Mouse (Mus musculus) hindbrain, postnatal 0 days (tissue): ENCODE data around the gene Atrnl1. TPM values are rescaled to one million over a fixed set of nuclear protein-coding genes. Genes with fewer than 3 reads are reported as not detected.
A peak's percentile ranks its signal among the peaks of the same experiment; 100 is the strongest.
"Not testable (repeated sequence)": the region's sequence is repeated elsewhere in the genome, so short reads cannot be mapped to it uniquely, and the experiment has no call there.

Experiments used
- ATAC-seq: fragments of 200-750 bp; cut with Nextera tagmentation; 2 replicates; pipeline ENCODE4 v1.8.0; 2017; ENCODE audit warnings: mild to moderate bottlenecking, moderate TSS enrichment, moderate library complexity
- DNase-seq: peaks from one replicate; pipeline ENCODE4 v3.0.0-alpha.2; 2015; ENCODE audit warnings: low spot score
- H3K27ac ChIP-seq: fragments of 300-500 bp; sonication (generic); 2 replicates; pipeline ENCODE4 v1.5.1; 2014; ENCODE audit warnings: mild to moderate bottlenecking
- H3K27me3 ChIP-seq: fragments of 300-500 bp; sonication (generic); 2 replicates; pipeline ENCODE4 v1.6.1; 2014; ENCODE audit warnings: low read length, mixed read lengths; ENCODE audit not compliant: insufficient read depth
- H3K36me3 ChIP-seq: fragments of 300-500 bp; sonication (generic); 2 replicates; pipeline ENCODE4 v1.6.1; 2014; ENCODE audit warnings: low read length, mixed read lengths; ENCODE audit not compliant: insufficient read depth
- H3K4me1 ChIP-seq: fragments of 300-500 bp; sonication (generic); 2 replicates; pipeline ENCODE4 v1.6.1; 2014; ENCODE audit warnings: antibody characterized with exemption, low read length, mixed read lengths; ENCODE audit not compliant: insufficient read depth
- H3K4me2 ChIP-seq: fragments of 300-500 bp; sonication (generic); 2 replicates; pipeline ENCODE4 v1.6.1; 2014; ENCODE audit warnings: low read depth, mild to moderate bottlenecking, low read length, moderate library complexity, mixed read lengths
- H3K4me3 ChIP-seq: fragments of 300-500 bp; sonication (generic); 2 replicates; pipeline ENCODE4 v1.5.1; 2014; ENCODE audit warnings: low read length
- H3K9ac ChIP-seq: fragments of 300-500 bp; sonication (generic); replicated peaks from 2 replicates; pipeline ENCODE4 v1.6.1; 2014; ENCODE audit warnings: mild to moderate bottlenecking, low read length, moderate library complexity, mixed read lengths
- H3K9me3 ChIP-seq: fragments of 300-500 bp; sonication (generic); 2 replicates; pipeline ENCODE4 v1.6.1; 2016; ENCODE audit warnings: low read length, mixed read lengths
- CTCF ChIP-seq: IDR thresholded peaks from 2 replicates; pipeline ENCODE4 v1.5.1; 2016; ENCODE audit warnings: antibody characterized with exemption, control low read depth, low read depth
- WGBS: fragments of 180-500 bp; shearing (Covaris S2); extraction: QIAGEN DNeasy Blood & Tissue Kit; methylation state at CpG from one replicate; pipeline ENCODE4 v1.1.7; 2014; 5-methylcytosine and 5-hydroxymethylcytosine counted together
- polyA plus RNA-seq: library from polyadenylated mRNA; unstranded; fragments of >200 nt; fragmentation: Nextera tagmentation; extraction: Ambion mirVana; gene quantifications from 2 replicates; pipeline ENCODE4 v1.2.1, GENCODE M21; 2015
- total RNA-seq: library from RNA; depleted of rRNA; stranded (reverse); fragments of >200 nt; gene quantifications from 2 replicates; pipeline ENCODE4 v1.2.3, GENCODE M21; 2014

The Atrnl1 gene
- total and polyA plus RNA-seq, 2 experiments from 2014 or later, result 4.4 to 46.0 TPM

- ATAC-seq, result peak; percentile 83
- no peak for TF ChIP-seq CTCF
- Histone ChIP-seq H3K9me3 (no peaks in the 10 kb centered on the region), H3K36me3 (no peaks in the 10 kb centered on the region), H3K27ac (no peak overlapping the region), H3K4me3 (no peak overlapping the region), H3K27me3 (no peaks in the 10 kb centered on the region), H3K4me2 (no peak overlapping the region), H3K4me1 (0 out of 2 replicates have a peak, but pooled peaks cover 3% of the 10 kb centered on the region), H3K9ac (no peak overlapping the region)
- DNase-seq, result peak; percentile 46
- 36% methylated on average over 21 of the region's 21 CpGs for WGBS
Measured at GRCm38 (mm10) chr19:57985918-57986900, 375.4 kb downstream of the Atrnl1 start.

- no peak for ATAC-seq
- Histone ChIP-seq H3K36me3 (no peaks in the 10 kb centered on the region), H3K4me1 (0 out of 2 replicates have a peak, but pooled peaks cover 3% of the 10 kb centered on the region), H3K4me3 (no peak overlapping the region), H3K27me3 (no peaks in the 10 kb centered on the region), H3K9ac (no peak overlapping the region), H3K27ac (no peak overlapping the region), H3K9me3 (no peaks in the 10 kb centered on the region), H3K4me2 (no peak overlapping the region)
- DNase-seq, result no peak
- no peak for TF ChIP-seq CTCF
- 75% methylated on average over 17 of the region's 17 CpGs for WGBS
Measured at GRCm38 (mm10) chr19:57987696-57988393, 377.0 kb downstream of the Atrnl1 start.

GRCm38 (mm10) chr19:57988559-57989093 is 377.8 kb downstream of the Atrnl1 start:
- Histone ChIP-seq H3K4me2 (no peak overlapping the region), H3K9ac (no peak overlapping the region), H3K27ac (no peak overlapping the region), H3K9me3 (no peaks in the 10 kb centered on the region), H3K27me3 (no peaks in the 10 kb centered on the region), H3K4me3 (no peak overlapping the region), H3K4me1 (0 out of 2 replicates have a peak, but pooled peaks cover 3% of the 10 kb centered on the region), H3K36me3 (no peaks in the 10 kb centered on the region)
- WGBS, result 73% methylated on average over 10 of the region's 10 CpGs
- no peak for DNase-seq
- TF ChIP-seq CTCF, result no peak
- ATAC-seq, result no peak

- 64% methylated on average over 14 of the region's 14 CpGs for WGBS
- no peaks in the 10 kb centered on the region for H3K9me3 ChIP-seq
- H3K4me2 ChIP-seq, result no peak overlapping the region
- no peak for DNase-seq
- no peaks in the 10 kb centered on the region for H3K36me3 ChIP-seq
- H3K4me1 ChIP-seq, result no peaks in the 10 kb centered on the region
- ATAC-seq, result no peak
- H3K4me3 ChIP-seq, result no peak overlapping the region
- no peak overlapping the region for H3K9ac ChIP-seq
- H3K27ac ChIP-seq, result no peak overlapping the region
- no peaks in the 10 kb centered on the region for H3K27me3 ChIP-seq
- no peak for TF ChIP-seq CTCF
Measured at GRCm38 (mm10) chr19:57991099-57991760, 380.4 kb downstream of the Atrnl1 start.

- H3K4me2 ChIP-seq, H3K27ac ChIP-seq, H3K27me3 ChIP-seq, H3K4me3 ChIP-seq, H3K36me3 ChIP-seq, DNase-seq, H3K9me3 ChIP-seq, H3K4me1 ChIP-seq, ATAC-seq, H3K9ac ChIP-seq: not testable (repeated sequence)
- 90% methylated on average over 15 of the region's 15 CpGs for WGBS
Measured at GRCm38 (mm10) chr19:57994174-57994833, 383.5 kb downstream of the Atrnl1 start.

- no peak for DNase-seq
- no peaks in the 10 kb centered on the region for H3K4me1 ChIP-seq
Measured at GRCm38 (mm10) chr19:57995015-57995414, 384.2 kb downstream of the Atrnl1 start.

More at GRCm38 (mm10) chr19:57995015-57995414, 384.2 kb downstream of the Atrnl1 start:
- Histone ChIP-seq H3K27ac (no peak overlapping the region), H3K36me3 (no peaks in the 10 kb centered on the region), H3K4me3 (no peak overlapping the region), H3K9ac (no peak overlapping the region), H3K9me3 (no peaks in the 10 kb centered on the region), H3K4me2 (no peak overlapping the region), H3K27me3 (no peaks in the 10 kb centered on the region)
- no peak for TF ChIP-seq CTCF
- ATAC-seq, result no peak
- WGBS, result 92% methylated on average over 8 of the region's 8 CpGs
